Mouse (Mus musculus): Measurements from ENCODE around the gene Fgd2. TPM values are rescaled to one million over a fixed set of nuclear protein-coding genes. Genes with fewer than 3 reads are reported as not detected.

Gene Fgd2
- polyA plus RNA-seq, 1 experiment from 2014 or later: 2.0 TPM

GRCm38 (mm10) chr17:29368726-29369125, 8.0 kb downstream of the Fgd2 start:
- Histone ChIP-seq H3K9me3 (replicated peaks) (no peaks in the 10 kb centered on the region), H3K27me3 (replicated peaks) (peaks cover 29% of the 10 kb centered on the region), H3K36me3 (no peaks in the 10 kb centered on the region), H3K9ac (0 out of 2 replicates have a peak overlapping the region, but pooled peaks have one; percentile 13), H3K4me3 (no peak overlapping the region), H3K4me2 (no peak overlapping the region), H3K4me1 (replicated peaks) (0 out of 2 replicates have a peak, but pooled peaks cover 4% of the 10 kb centered on the region), H3K27ac (ENCODE audit: poor library complexity, severe bottlenecking) (no peak overlapping the region)
- 21% methylated on average over 7 of the region's 7 CpGs for WGBS
- no peak for ATAC-seq (ENCODE audit: insufficient number of reproducible peaks, low FRiP score)

- Histone ChIP-seq H3K9ac (no peak overlapping the region), H3K4me1 (replicated peaks) (0 out of 2 replicates have a peak, but pooled peaks cover 4% of the 10 kb centered on the region), H3K4me3 (no peak overlapping the region), H3K36me3 (no peaks in the 10 kb centered on the region), H3K27ac (ENCODE audit: poor library complexity, severe bottlenecking) (no peak overlapping the region), H3K27me3 (replicated peaks) (peaks cover 29% of the 10 kb centered on the region), H3K4me2 (no peak overlapping the region), H3K9me3 (replicated peaks) (no peaks in the 10 kb centered on the region)
- 5% methylated on average over 5 of the region's 5 CpGs for WGBS
- ATAC-seq (ENCODE audit: insufficient number of reproducible peaks, low FRiP score): no peak; the same call in 1 of the 2 replicates
Measured at GRCm38 (mm10) chr17:29370984-29371723, 10.4 kb downstream of the Fgd2 start.

DNA sequence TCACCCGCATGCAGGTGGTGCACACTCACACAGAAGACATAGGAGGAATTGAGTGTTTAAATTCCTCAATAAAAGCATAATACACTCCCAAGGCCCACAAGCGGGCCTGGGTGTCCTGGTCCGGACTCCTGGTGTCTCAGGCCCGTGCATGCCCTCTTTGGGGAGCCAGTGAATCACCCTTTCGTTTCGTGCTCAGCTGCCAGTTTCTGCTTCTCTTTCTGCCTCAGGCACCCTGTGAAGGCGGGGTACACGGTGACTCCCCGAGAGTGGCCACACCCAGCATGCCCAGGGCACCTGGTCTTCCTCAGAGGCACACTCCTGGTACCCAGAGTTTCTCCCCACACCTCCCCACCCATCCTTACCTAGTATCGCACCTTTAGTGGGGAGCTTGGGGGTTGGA, 15.2 kb downstream of the Fgd2 start:
- Histone ChIP-seq H3K9me3 (replicated peaks) (no peaks in the 10 kb centered on the region), H3K27me3 (replicated peaks) (no peaks in the 10 kb centered on the region), H3K4me3 (no peak overlapping the region), H3K36me3 (no peaks in the 10 kb centered on the region), H3K4me2 (no peak overlapping the region), H3K27ac (ENCODE audit: poor library complexity, severe bottlenecking) (no peak overlapping the region), H3K9ac (no peak overlapping the region), H3K4me1 (replicated peaks) (no peaks in the 10 kb centered on the region)
- ATAC-seq (ENCODE audit: insufficient number of reproducible peaks, low FRiP score): no peak
- 77% methylated on average over 10 of the region's 10 CpGs for WGBS

DNA sequence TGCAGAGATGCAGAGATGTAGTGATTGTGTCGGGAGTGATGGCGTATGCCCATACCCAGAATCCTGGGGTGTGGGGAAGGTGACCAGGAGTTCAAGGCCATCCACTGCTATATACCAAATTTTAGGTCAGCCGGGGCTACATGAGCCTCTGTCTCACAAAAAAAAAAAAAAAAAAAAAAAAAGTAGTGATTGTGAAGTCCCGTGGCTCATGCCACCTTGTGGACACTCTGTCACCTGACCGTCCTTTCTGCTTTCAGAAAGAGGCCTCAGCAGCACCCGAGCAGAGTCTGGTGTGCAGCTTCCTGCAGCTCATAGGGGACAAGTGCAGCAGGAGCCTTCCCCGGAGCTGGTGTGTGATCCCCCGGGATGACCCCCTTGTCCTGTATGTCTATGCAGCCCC, 17.3 kb downstream of the Fgd2 start:
- H3K36me3 ChIP-seq: no peaks in the 10 kb centered on the region
- WGBS: 59% methylated on average over 8 of the region's 8 CpGs
- H3K4me2 ChIP-seq: no peak overlapping the region

DNA sequence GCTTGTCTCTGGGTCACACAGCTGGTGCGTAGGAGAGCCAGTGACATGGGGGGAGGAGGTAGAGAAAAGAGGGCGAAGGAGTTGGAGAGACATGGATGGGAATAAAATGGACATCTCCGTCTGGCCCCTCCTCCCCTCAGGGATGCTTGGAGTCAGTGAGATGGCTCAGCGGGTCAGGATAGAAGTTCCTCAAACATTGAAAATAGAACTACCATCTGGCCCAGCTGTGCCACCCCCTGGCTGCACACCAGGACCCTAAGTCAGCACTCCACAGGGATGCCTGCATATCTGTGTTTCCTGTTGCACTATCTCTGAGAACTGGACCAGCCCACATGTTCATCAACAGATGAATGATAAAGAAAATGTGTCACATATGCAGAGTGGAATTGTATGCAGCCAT, 19.5 kb downstream of the Fgd2 start:
- no peaks in the 10 kb centered on the region for H3K27me3 ChIP-seq (replicated peaks)
- H3K27ac ChIP-seq (ENCODE audit: poor library complexity, severe bottlenecking): no peak overlapping the region
- ATAC-seq (ENCODE audit: insufficient number of reproducible peaks, low FRiP score): no peak
- H3K4me1 ChIP-seq (replicated peaks): peaks cover 7% of the 10 kb centered on the region
- H3K36me3 ChIP-seq: no peaks in the 10 kb centered on the region
- WGBS: 72% methylated on average over 4 of the region's 4 CpGs
- H3K4me2 ChIP-seq: no peak overlapping the region
- H3K4me3 ChIP-seq: no peak overlapping the region
- H3K9ac ChIP-seq: no peak overlapping the region
- H3K9me3 ChIP-seq (replicated peaks): no peaks in the 10 kb centered on the region

More for the DNA sequence above, 17.3 kb downstream of the Fgd2 start:
- no peaks in the 10 kb centered on the region for H3K4me1 ChIP-seq (replicated peaks)
- no peak overlapping the region for H3K4me3 ChIP-seq
- H3K27me3 ChIP-seq (replicated peaks): no peaks in the 10 kb centered on the region
- H3K9ac ChIP-seq: no peak overlapping the region
- H3K9me3 ChIP-seq (replicated peaks): no peaks in the 10 kb centered on the region
- no peak for ATAC-seq (ENCODE audit: insufficient number of reproducible peaks, low FRiP score)
- no peak overlapping the region for H3K27ac ChIP-seq (ENCODE audit: poor library complexity, severe bottlenecking)

DNA sequence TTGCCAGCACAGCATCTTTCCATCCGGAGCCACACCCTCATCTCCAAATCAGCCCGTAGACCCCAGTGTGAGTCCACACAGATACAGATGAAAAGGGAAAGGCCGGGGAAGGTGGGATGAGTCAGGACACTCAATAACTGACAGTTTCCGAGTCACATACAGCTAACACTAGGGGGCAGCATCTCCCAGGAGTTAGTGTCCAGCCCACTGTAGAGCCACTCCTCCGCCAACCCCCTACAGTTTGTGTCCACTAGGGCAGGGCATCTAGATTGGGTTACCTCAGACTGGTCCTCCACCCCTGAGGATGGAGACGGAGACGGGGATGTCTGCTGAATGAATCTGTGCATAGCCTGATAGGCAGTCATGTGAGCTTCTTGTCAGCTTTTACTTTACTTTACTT, 20.8 kb downstream of the Fgd2 start:
- WGBS: 12% methylated on average over 7 of the region's 7 CpGs
- H3K9ac ChIP-seq: no peak overlapping the region
- H3K4me2 ChIP-seq: no peak overlapping the region
- no peak overlapping the region for H3K27ac ChIP-seq (ENCODE audit: poor library complexity, severe bottlenecking)
- H3K4me3 ChIP-seq: no peak overlapping the region
- no peaks in the 10 kb centered on the region for H3K27me3 ChIP-seq (replicated peaks)
- ATAC-seq (ENCODE audit: insufficient number of reproducible peaks, low FRiP score): peak; percentile 81
- H3K4me1 ChIP-seq (replicated peaks): peaks cover 9% of the 10 kb centered on the region
- no peaks in the 10 kb centered on the region for H3K9me3 ChIP-seq (replicated peaks)
- H3K36me3 ChIP-seq: no peaks in the 10 kb centered on the region

DNA sequence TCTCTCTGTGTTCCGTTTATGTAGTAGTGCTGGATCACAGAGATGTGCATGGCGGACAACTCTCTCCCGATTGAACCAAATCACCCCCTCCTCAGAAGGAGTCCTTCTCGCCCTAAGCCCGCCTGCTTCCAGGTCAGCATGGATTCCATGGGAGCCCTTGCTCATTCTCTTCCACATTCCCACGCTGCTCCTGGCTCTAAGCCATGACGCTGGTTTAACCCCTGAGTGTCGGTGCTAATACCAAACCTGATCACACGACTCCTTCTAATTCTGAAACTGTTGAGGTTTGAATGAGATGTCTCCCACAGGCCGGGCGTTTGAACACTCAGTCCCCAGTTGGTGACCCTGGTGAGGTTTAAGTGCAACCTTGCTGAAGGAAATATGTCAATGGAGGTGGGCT, 21.7 kb downstream of the Fgd2 start:
- WGBS: 57% methylated on average over 11 of the region's 11 CpGs
- no peak overlapping the region for H3K27ac ChIP-seq (ENCODE audit: poor library complexity, severe bottlenecking)
- no peaks in the 10 kb centered on the region for H3K27me3 ChIP-seq (replicated peaks)
- H3K4me1 ChIP-seq (replicated peaks): peaks cover 9% of the 10 kb centered on the region
- no peak overlapping the region for H3K4me2 ChIP-seq
- H3K4me3 ChIP-seq: no peak overlapping the region
- no peaks in the 10 kb centered on the region for H3K9me3 ChIP-seq (replicated peaks)
- no peak overlapping the region for H3K9ac ChIP-seq
- ATAC-seq (ENCODE audit: insufficient number of reproducible peaks, low FRiP score): no peak
- H3K36me3 ChIP-seq: no peaks in the 10 kb centered on the region

DNA sequence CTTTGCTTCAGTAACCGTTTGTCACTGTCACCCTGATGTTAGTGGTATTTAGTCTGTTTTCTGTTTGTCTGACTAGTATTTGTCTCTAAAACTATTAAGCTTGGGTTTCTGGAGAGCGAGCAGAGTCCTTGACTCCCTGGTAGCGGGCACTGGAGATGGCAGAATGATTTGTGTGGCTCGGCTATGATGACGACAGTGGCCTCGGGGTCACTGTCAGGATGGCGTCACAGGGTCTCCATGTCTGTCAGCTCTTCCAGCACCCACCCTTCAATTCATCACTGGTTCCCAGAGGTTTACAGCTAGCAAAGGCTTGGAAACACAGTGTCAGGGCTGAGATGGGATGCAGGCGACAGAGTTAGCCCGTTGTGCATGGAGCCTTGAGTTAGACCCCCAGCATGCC, 23.2 kb downstream of the Fgd2 start:
- no peak overlapping the region for H3K4me3 ChIP-seq
- H3K27ac ChIP-seq (ENCODE audit: poor library complexity, severe bottlenecking): no peak overlapping the region
- no peak overlapping the region for H3K9ac ChIP-seq
- H3K27me3 ChIP-seq (replicated peaks): no peaks in the 10 kb centered on the region
- H3K9me3 ChIP-seq (replicated peaks): no peaks in the 10 kb centered on the region
- no peak overlapping the region for H3K4me2 ChIP-seq
- no peak for ATAC-seq (ENCODE audit: insufficient number of reproducible peaks, low FRiP score)
- H3K36me3 ChIP-seq: no peaks in the 10 kb centered on the region
- 72% methylated on average over 9 of the region's 9 CpGs for WGBS
- peaks cover 9% of the 10 kb centered on the region for H3K4me1 ChIP-seq (replicated peaks)

- WGBS: 32% methylated on average over 5 of the region's 5 CpGs
- no peak overlapping the region for H3K27ac ChIP-seq (ENCODE audit: poor library complexity, severe bottlenecking)
- no peak overlapping the region for H3K4me2 ChIP-seq
- no peaks in the 10 kb centered on the region for H3K9me3 ChIP-seq (replicated peaks)
- H3K9ac ChIP-seq: no peak overlapping the region
- H3K4me1 ChIP-seq (replicated peaks): peaks cover 9% of the 10 kb centered on the region
- H3K4me3 ChIP-seq: no peak overlapping the region
- no peak; the same call in 1 of the 2 replicates for ATAC-seq (ENCODE audit: insufficient number of reproducible peaks, low FRiP score)
- H3K36me3 ChIP-seq: no peaks in the 10 kb centered on the region
- no peaks in the 10 kb centered on the region for H3K27me3 ChIP-seq (replicated peaks)
Measured at GRCm38 (mm10) chr17:29384850-29385438, 24.2 kb downstream of the Fgd2 start.

GRCm38 (mm10) chr17:29385746-29386145, 25.0 kb downstream of the Fgd2 start:
- Histone ChIP-seq H3K9me3 (replicated peaks) (no peaks in the 10 kb centered on the region), H3K4me2 (no peak overlapping the region), H3K27me3 (replicated peaks) (no peaks in the 10 kb centered on the region), H3K27ac (ENCODE audit: poor library complexity, severe bottlenecking) (no peak overlapping the region), H3K9ac (no peak overlapping the region), H3K36me3 (no peaks in the 10 kb centered on the region), H3K4me3 (no peak overlapping the region), H3K4me1 (replicated peaks) (peaks cover 9% of the 10 kb centered on the region)
- WGBS: 57% methylated on average over 6 of the region's 6 CpGs
- no peak for ATAC-seq (ENCODE audit: insufficient number of reproducible peaks, low FRiP score)

DNA sequence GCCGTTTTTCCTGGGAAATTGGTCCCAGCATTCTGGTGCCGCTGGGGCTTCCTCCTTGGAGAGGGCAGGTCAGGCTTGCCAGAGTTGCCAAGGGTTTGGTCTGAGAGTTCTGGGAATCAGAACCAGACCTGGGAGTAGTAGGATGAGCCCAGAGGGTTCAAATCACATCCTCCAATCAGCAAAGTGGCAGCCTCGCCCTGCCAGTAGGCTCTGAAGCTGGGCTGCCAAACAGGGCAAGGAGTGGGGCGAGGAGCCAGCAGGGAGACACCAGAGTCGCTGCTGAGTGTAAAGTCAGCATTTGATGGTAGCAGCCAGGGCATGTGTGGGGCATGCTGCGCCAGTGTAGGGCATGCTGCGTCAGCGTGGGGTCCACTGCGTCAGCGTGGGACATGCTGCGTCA, 28.3 kb downstream of the Fgd2 start:
- Histone ChIP-seq H3K4me2 (no peak overlapping the region), H3K27ac (ENCODE audit: poor library complexity, severe bottlenecking) (no peak overlapping the region), H3K4me1 (replicated peaks) (peaks cover 18% of the 10 kb centered on the region), H3K4me3 (no peak overlapping the region), H3K36me3 (no peaks in the 10 kb centered on the region), H3K9me3 (replicated peaks) (no peaks in the 10 kb centered on the region), H3K9ac (no peak overlapping the region), H3K27me3 (replicated peaks) (no peaks in the 10 kb centered on the region)
- no peak for ATAC-seq (ENCODE audit: insufficient number of reproducible peaks, low FRiP score)
- 80% methylated on average over 11 of the region's 11 CpGs for WGBS
